Mouse (Mus musculus) lung, adult 2 months (tissue): ENCODE data around the gene Olfr1396.
"Not testable (repeated sequence)": the region's sequence is repeated elsewhere in the genome, so short reads cannot be mapped to it uniquely, and the experiment has no call there.

Experiments used
- CTCF ChIP-seq: fragments of 200-500 bp; IDR thresholded peaks from 2 replicates; pipeline ENCODE4 v1.5.1; 2011; ENCODE audit warnings: mild to moderate bottlenecking, low read length, control low read depth; ENCODE audit not compliant: insufficient read depth
- POLR2A ChIP-seq: fragments of 200-500 bp; IDR thresholded peaks from 2 replicates; pipeline ENCODE4 v1.6.1; 2011; ENCODE audit warnings: low read depth, mild to moderate bottlenecking, control low read depth, low read length, borderline replicate concordance; ENCODE audit errors: extremely low read depth

- not testable (repeated sequence) for TF ChIP-seq POLR2A, CTCF
Measured at GRCm38 (mm10) chr11:49061865-49062264, 52.8 kb downstream of the Olfr1396 start.
